Mouse (Mus musculus) heart, postnatal 0 days (tissue): ENCODE data around the gene Btbd3.

ENCODE experiments used
- CTCF ChIP-seq: IDR thresholded peaks from 2 replicates; pipeline ENCODE4 v1.5.1; 2016; ENCODE audit warnings: antibody characterized with exemption, control low read depth, low read depth
- EP300 ChIP-seq: IDR thresholded peaks from 2 replicates; pipeline ENCODE4 v1.6.1; 2016; ENCODE audit warnings: antibody characterized with exemption, low read depth

- TF ChIP-seq CTCF, result no peak
- no peak for TF ChIP-seq EP300
Observed at GRCm38 (mm10) chr2:138587335-138587734, 331.0 kb downstream of the Btbd3 start.
